Mouse (Mus musculus): ENCODE data around the gene Lmx1a. TPM values are rescaled to one million over a fixed set of nuclear protein-coding genes. Genes with fewer than 3 reads are reported as not detected.

The Lmx1a gene
- polyA plus RNA-seq, 1 experiment from 2014 or later = not detected

Other genes with a start within 250 kb of the Lmx1a start
- gene Lrrc52, start 222.5 kb upstream of the Lmx1a start, polyA plus RNA-seq (2014; fragmentation: Nextera tagmentation; extraction: Ambion mirVana) = not detected in 2 replicates
- 2.0 and 3.2 TPM in 2 replicates for gene Rxrg, start 90.9 kb upstream of the Lmx1a start, polyA plus RNA-seq (2014; fragmentation: Nextera tagmentation; extraction: Ambion mirVana)

Measured in kidney, embryonic 14.5 days (tissue).